Mouse (Mus musculus) myocyte (in vitro differentiated cells): Measurements from ENCODE around the gene Ugt1a7c. TPM values are rescaled to one million over a fixed set of nuclear protein-coding genes. Genes with fewer than 3 reads are reported as not detected.

ENCODE experiments used
- H3K27me3 ChIP-seq: one replicate; pipeline ENCODE4 v1.6.1; 2011; ENCODE audit not compliant: control insufficient read depth, insufficient read depth, insufficient read length
- H3K36me3 ChIP-seq: one replicate; pipeline ENCODE4 v1.6.1; 2011; ENCODE audit not compliant: control insufficient read depth, insufficient read depth
- H3K4me2 ChIP-seq: one replicate; pipeline ENCODE4 v1.6.1; 2011; ENCODE audit warnings: low read depth, control low read depth
- H3K4me3 ChIP-seq: one replicate; pipeline ENCODE4 v1.5.1; 2011; ENCODE audit warnings: mild to moderate bottlenecking, control low read depth, moderate library complexity
- H3K79me2 ChIP-seq: one replicate; pipeline ENCODE4 v1.6.1; 2011; ENCODE audit not compliant: control insufficient read depth, insufficient read depth
- H3ac ChIP-seq: one replicate; pipeline ENCODE4 v1.6.1; 2011; ENCODE audit not compliant: control insufficient read depth, insufficient read length
- CEBPB ChIP-seq: IDR thresholded peaks from 2 replicates; pipeline ENCODE4 v1.6.1; 2011; ENCODE audit warnings: mild to moderate bottlenecking, moderate library complexity; ENCODE audit not compliant: poor library complexity, insufficient read depth, severe bottlenecking
- E2F4 ChIP-seq: IDR thresholded peaks from one replicate; pipeline ENCODE4 v1.6.1; 2011; ENCODE audit warnings: mild to moderate bottlenecking, control low read depth, moderate library complexity; ENCODE audit not compliant: insufficient read depth
- MAX ChIP-seq: IDR thresholded peaks from one replicate; pipeline ENCODE4 v1.6.1; 2011; ENCODE audit warnings: low read depth, mild to moderate bottlenecking, control low read depth
- MYOD1 ChIP-seq, 3 experiments: IDR thresholded peaks; one replicate each; pipeline ENCODE4 v1.6.1; 2011; ENCODE audit warnings: control low read depth in 2 of 3, low read depth in 2 of 3, mild to moderate bottlenecking in 2 of 3, moderate library complexity in 1 of 3; ENCODE audit not compliant: insufficient read length in 2 of 3, control insufficient read depth in 1 of 3
- MYOG ChIP-seq, 3 experiments: IDR thresholded peaks; one replicate each; pipeline ENCODE4 v1.6.1; 2011; ENCODE audit warnings: control low read depth in 2 of 3, low read depth in 2 of 3, mild to moderate bottlenecking in 2 of 3; ENCODE audit not compliant: insufficient read length in 2 of 3, control insufficient read depth in 1 of 3, insufficient read depth in 1 of 3
- POLR2A ChIP-seq: IDR thresholded peaks from one replicate; pipeline ENCODE4 v1.6.1; 2011; ENCODE audit warnings: low read depth, mild to moderate bottlenecking, control low read depth, moderate library complexity; ENCODE audit not compliant: insufficient read length
- POLR2AphosphoS2 ChIP-seq: IDR thresholded peaks from one replicate; pipeline ENCODE4 v1.6.1; 2011; ENCODE audit warnings: low read depth, control low read depth; ENCODE audit not compliant: insufficient read length
- REST ChIP-seq: IDR thresholded peaks from one replicate; pipeline ENCODE4 v1.6.1; 2011; ENCODE audit warnings: mild to moderate bottlenecking, control low read depth, moderate library complexity; ENCODE audit not compliant: insufficient read depth, insufficient read length
- SRF ChIP-seq: IDR thresholded peaks from one replicate; pipeline ENCODE4 v1.6.1; 2011; ENCODE audit warnings: low read depth; ENCODE audit not compliant: control insufficient read depth, insufficient read length
- TCF12 ChIP-seq: IDR thresholded peaks from one replicate; pipeline ENCODE4 v1.6.1; 2011; ENCODE audit warnings: mild to moderate bottlenecking, control low read depth; ENCODE audit not compliant: poor library complexity, insufficient read depth, severe bottlenecking
- TCF3 ChIP-seq: IDR thresholded peaks from one replicate; pipeline ENCODE4 v1.6.1; 2011; ENCODE audit warnings: low read depth, control low read depth; ENCODE audit not compliant: insufficient read length
- USF1 ChIP-seq: IDR thresholded peaks from one replicate; pipeline ENCODE4 v1.6.1; 2011; ENCODE audit warnings: low read depth, mild to moderate bottlenecking, control low read depth, moderate library complexity
- polyA plus RNA-seq: library from polyadenylated mRNA; unstranded; fragments of >200 nt; fragmentation: generic; extraction: Trizol; gene quantifications from one replicate; pipeline ENCODE4 v1.2.1, GENCODE M21; 2012; ENCODE audit warnings: missing spikeins

Gene Ugt1a7c
- polyA plus RNA-seq, 1 experiment, result 0.18 TPM

DNA sequence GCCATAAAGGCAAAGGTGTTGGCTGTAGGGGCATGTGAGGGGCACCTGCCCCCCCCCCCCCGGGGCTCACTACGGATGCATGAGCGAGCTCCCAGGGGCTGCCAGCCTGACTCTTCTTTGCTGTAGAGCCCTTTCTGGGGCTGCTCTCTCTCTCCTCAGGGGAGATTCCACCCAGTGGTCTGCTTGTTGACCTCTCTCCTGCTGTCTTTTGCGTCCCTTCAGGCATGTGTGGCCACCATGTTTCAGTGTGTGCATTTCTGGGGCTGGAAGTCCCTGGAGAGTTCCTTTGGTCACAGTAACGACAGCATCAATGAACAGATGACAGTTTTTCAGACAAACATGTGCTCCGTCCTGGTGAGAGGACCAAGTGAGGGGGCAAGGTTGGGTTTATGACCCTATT lies 163.5 kb downstream of the Ugt1a7c start:
- Histone ChIP-seq H3ac (no peak overlapping the region), H3K4me3 (no peak overlapping the region), H3K36me3 (peaks cover 8% of the 10 kb centered on the region), H3K27me3 (no peaks in the 10 kb centered on the region), H3K4me2 (no peak overlapping the region), H3K79me2 (no peaks in the 10 kb centered on the region)
- TF ChIP-seq USF1 (no peak), POLR2A (no peak), POLR2AphosphoS2 (no peak)

DNA sequence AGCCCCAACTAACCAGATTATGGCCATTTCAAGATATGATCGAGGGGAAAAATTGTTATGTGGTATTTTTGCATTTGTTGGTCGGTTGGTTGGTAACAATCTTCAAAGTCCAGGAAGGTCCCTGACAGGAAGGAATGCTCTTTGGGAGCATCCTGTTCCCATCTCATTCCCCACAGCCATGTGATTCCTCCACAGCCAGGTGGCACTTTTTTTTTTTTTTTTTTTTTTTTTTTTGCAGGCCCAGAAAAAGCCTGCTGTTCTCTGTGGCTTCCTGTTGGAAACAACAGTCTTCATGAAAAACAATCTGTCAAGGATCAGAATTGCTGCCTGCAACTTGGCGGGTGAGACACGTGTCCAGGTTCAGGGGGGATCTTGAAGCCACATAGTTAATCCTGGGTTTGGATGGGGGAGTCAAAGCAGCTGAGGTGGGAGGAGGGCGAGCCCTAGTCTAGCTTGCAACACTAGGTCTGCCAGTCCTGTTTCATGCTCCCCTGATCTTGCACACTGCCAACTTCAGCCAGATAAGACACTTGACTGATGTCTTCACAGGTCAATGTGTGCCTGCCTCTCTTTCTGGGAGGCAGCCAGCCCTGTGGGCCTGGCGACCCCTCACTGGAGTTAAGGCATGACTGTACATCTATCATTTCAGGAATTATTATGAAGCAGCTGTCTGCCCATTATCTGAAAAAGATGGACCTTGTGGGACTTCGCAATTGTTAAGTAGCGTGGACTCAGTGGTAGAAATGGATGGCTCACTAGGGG lies 164.2 kb downstream of the Ugt1a7c start:
- Histone ChIP-seq H3ac (no peak overlapping the region), H3K79me2 (no peaks in the 10 kb centered on the region), H3K27me3 (no peaks in the 10 kb centered on the region), H3K36me3 (peaks cover 12% of the 10 kb centered on the region), H3K4me2 (no peak overlapping the region), H3K4me3 (no peak overlapping the region)
- TF ChIP-seq REST, result no peak

DNA sequence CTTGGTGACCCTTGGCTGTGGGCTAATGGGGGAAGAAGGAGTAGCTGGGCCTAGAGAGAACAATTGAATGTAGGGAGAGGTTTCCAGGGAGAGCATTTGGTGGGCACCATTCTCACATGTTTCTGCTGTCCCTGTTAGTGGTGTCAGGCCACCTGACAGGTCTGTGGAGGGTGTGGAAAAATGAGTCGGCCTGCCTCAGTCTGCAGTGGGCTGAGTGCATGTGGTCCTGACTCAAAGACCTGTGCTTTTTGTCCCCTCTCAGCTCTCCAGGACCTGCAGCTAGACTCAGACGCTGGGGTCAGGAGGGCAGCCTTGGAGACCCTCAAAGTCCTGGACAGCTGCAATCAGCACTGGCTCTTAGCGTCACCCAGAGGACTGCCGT lies 164.8 kb downstream of the Ugt1a7c start:
- H3K27me3 ChIP-seq, result no peaks in the 10 kb centered on the region
- H3ac ChIP-seq, result no peak overlapping the region
- no peaks in the 10 kb centered on the region for H3K79me2 ChIP-seq
- H3K4me3 ChIP-seq, result no peak overlapping the region
- peaks cover 15% of the 10 kb centered on the region for H3K36me3 ChIP-seq
- no peak overlapping the region for H3K4me2 ChIP-seq
- TF ChIP-seq REST (no peak), MAX (no peak), TCF12 (no peak), MYOG (IDR thresholded peaks at IDR 0.05; ENCODE audit: control insufficient read depth in 1 of 3, insufficient read depth in 1 of 3, insufficient read length in 2 of 3, low read depth in 2 of 3) (no peak), E2F4 (no peak), SRF (no peak), TCF3 (no peak), POLR2AphosphoS2 (no peak), USF1 (no peak), POLR2A (no peak), MYOD1 (IDR thresholded peaks at IDR 0.05; ENCODE audit: control insufficient read depth in 1 of 3, insufficient read length in 2 of 3, low read depth in 2 of 3) (no peak)

DNA sequence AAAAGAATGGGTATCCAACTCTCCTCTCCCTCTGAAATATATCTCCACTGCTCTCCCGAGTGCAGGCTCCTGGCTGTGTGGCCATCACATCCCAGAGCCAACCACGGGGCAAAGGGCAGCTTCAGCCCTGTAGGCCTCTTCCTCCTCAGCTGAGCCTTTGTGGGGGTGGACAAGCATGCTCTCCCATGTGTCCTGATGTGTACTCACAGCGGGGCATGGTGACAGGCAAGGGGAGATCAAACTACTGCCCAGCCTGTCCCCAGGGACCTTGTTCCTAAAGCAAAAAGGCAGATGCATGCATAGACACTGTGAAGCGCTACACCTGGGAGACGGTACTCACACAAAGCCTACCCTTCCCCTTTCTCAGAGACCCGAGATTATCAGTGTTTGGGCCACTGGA lies 165.3 kb downstream of the Ugt1a7c start:
- H3ac ChIP-seq, result no peak overlapping the region
- H3K79me2 ChIP-seq, result no peaks in the 10 kb centered on the region
- no peak overlapping the region for H3K4me3 ChIP-seq
- H3K36me3 ChIP-seq, result peaks cover 20% of the 10 kb centered on the region
- no peak overlapping the region for H3K4me2 ChIP-seq
- TF ChIP-seq E2F4 (no peak), POLR2AphosphoS2 (no peak), MYOD1 (IDR thresholded peaks at IDR 0.05; ENCODE audit: control insufficient read depth in 1 of 3, insufficient read length in 2 of 3, low read depth in 2 of 3) (no peak), POLR2A (no peak), REST (no peak), MYOG (IDR thresholded peaks at IDR 0.05; ENCODE audit: control insufficient read depth in 1 of 3, insufficient read depth in 1 of 3, insufficient read length in 2 of 3, low read depth in 2 of 3) (no peak), USF1 (no peak), TCF3 (no peak), CEBPB (no peak), SRF (no peak), MAX (no peak), TCF12 (no peak)
- no peaks in the 10 kb centered on the region for H3K27me3 ChIP-seq

DNA sequence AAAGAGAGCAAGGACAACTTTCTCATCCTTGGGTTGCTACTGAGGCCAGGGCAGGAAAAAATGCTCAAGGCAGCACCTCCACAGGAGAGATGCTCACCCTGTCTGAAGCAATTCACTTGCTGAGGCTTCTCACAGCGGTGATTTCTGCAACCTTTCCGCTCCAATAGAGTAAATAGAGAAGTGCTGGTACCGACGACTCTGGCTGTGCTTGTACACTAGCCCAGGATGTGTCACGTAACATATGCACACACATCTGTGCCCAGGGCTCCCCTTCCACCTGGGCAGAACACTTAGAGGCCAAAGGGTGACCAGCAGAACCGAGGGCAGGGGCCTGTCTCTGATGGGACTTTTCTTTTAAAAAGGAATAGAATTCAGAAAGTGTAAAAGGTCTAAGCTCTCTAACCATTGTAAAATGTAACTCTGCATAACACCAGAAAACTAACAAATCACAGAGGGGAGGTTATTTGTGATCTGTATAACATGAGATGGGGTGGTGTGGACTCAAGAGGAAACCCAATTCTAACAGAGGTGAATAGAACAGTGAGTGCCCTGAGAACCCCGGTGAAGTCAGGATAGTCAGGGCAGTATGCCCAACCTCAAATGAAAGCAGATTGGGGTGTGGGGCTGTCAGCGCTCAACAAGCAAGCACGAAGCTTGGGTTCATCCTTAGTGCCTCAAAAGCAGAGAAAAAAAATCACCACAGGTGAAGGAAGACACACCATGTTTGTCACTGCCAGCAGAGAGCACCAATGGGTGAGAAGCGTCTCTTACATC lies 165.9 kb downstream of the Ugt1a7c start:
- Histone ChIP-seq H3K4me2 (no peak overlapping the region), H3K4me3 (no peak overlapping the region)

More for the DNA sequence above, 165.9 kb downstream of the Ugt1a7c start:
- TF ChIP-seq MYOG (IDR thresholded peaks at IDR 0.05; ENCODE audit: control insufficient read depth in 1 of 3, insufficient read depth in 1 of 3, insufficient read length in 2 of 3, low read depth in 2 of 3) (no peak), TCF3 (no peak), E2F4 (no peak), POLR2AphosphoS2 (no peak), CEBPB (no peak), REST (no peak), USF1 (no peak), TCF12 (no peak), MAX (no peak), SRF (no peak), MYOD1 (IDR thresholded peaks at IDR 0.05; ENCODE audit: control insufficient read depth in 1 of 3, insufficient read length in 2 of 3, low read depth in 2 of 3) (no peak), POLR2A (no peak)
- Histone ChIP-seq H3K27me3 (no peaks in the 10 kb centered on the region), H3ac (no peak overlapping the region), H3K36me3 (peaks cover 27% of the 10 kb centered on the region), H3K79me2 (no peaks in the 10 kb centered on the region)
